Mouse (Mus musculus) common myeloid progenitor, adult 5-6 weeks (primary cell): ENCODE results near the gene Cda. TPM values are rescaled to one million over a fixed set of nuclear protein-coding genes. Genes with fewer than 3 reads are reported as not detected.

ENCODE experiments used
- ATAC-seq: replicated peaks from 2 replicates; pipeline ENCODE4 v1.8.0; 2016; ENCODE audit warnings: low read depth, mild to moderate bottlenecking, moderate TSS enrichment, inconsistent platforms; ENCODE audit not compliant: poor library complexity, severe bottlenecking
- total RNA-seq: library from RNA; stranded (forward); fragments of 200-1000, 187-1606 nt; gene quantifications from 2 replicates; pipeline ENCODE4 v1.2.3, GENCODE M21; 2017

Cda gene
- total RNA-seq, 1 experiment from 2014 or later, result not detected

DNA sequence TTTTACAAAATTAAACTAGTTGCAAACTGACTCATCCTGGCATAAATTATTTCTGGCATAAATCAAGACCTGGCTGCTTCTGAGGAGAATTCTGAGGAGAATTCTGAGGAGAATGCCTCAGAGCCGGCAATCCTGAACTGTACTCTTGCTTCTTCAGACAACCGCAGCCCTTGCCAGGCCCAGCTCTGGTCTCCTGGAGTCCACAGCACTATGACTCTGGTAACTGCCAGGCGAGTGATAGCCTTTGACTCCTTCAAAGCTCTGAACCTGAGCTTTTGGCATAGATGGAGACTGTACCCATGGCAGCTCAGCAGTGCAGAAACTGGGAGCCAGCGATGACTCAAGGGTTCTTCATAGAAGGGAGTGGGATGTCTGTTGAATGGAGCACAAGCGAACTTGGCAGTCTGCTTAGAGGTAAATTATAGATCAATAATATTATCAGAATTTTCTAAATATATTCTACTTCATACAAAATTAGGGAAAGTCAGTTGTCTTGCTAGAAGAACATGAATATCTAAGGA, 3.3 kb upstream of the Cda start:
- no peak for ATAC-seq

DNA sequence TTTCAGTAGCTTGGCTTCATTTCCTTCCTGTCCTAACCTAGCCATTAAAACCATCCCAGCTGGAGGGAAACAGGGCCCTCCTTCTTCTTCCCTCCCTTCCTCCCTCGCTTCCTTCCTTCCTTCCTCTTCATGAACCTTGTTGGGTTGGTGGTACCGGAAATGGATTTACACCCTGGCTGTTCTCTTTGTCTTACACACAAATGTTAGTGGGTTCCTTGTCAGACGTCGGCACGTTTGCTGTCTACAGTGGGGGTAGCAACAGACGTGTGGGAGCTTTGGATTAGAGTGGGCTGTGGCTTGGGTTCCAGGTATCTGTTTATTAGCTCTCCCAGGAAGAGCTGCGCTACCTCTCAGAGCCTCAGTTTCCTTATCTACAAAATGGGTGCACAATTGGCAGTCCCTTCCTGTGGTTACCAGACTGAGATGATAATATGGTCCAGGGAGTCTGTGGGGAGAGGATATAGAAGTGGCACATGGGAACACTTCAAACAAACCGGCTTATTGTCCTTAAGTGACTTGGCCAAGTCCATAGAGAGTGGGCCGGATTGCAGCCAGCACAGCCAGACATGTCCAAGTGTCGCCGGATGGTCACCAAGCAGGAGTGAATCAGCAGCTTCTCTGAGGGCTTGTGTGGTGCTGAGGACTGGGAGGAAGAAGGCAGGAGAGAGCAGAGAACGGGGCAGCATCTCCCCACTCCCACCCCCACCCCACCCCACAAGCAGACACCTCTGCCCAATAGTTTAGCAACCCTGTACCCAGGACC, 887 bp upstream of the Cda start:
- ATAC-seq, result peak; percentile 14; the same call in 1 of the 2 replicates

DNA sequence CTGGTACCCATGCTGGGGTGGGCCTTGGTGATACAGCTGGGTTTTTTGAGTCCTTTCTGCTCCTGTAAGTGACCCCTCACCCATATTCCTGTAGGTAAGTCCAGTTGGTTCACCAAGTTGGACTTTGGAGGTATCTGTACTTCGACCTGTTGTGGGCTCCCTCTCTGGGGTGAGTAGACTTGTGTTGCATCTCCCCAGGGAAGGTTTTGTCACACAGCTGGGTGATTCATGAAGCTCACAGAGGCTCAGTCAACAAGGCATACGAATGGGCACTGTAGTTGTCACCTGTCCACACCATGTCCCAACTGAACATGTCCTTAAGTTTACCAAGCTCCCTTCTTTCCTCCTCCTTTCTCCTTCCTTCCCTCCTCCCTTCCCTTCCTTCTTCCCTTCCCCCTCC, 1.2 kb downstream of the Cda start:
- no peak for ATAC-seq

- ATAC-seq, result no peak
These were observed 4.3 kb downstream of the Cda start for GRCm38 (mm10) chr4:138363511-138363910.

- ATAC-seq, result no peak
These were observed 4.9 kb downstream of the Cda start for GRCm38 (mm10) chr4:138362883-138363282.

DNA sequence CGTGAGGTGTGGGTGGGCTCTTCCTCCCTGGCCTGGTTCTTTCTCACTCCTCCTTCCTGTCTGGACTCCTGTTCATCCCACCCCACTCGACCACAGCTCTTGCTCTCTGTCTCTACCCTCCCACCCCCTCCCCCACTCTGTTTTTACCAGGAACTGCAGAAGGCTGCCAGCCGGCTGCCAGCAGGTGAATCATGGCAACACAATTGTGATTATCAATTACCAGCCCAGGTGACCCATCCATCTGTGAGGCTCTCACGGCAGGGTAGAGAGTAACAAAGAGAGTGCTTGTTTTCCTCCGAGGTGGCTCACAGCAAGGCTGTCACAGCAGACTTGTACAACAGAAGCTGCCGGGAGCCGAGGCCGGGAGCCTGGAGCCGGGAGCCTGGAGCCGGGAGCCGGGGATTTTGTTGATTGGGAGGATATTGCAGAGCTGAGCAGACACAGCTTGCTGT, 6.4 kb downstream of the Cda start:
- ATAC-seq, result no peak

- ATAC-seq, result no peak
These were observed 9.6 kb downstream of the Cda start for GRCm38 (mm10) chr4:138358176-138358575.

DNA sequence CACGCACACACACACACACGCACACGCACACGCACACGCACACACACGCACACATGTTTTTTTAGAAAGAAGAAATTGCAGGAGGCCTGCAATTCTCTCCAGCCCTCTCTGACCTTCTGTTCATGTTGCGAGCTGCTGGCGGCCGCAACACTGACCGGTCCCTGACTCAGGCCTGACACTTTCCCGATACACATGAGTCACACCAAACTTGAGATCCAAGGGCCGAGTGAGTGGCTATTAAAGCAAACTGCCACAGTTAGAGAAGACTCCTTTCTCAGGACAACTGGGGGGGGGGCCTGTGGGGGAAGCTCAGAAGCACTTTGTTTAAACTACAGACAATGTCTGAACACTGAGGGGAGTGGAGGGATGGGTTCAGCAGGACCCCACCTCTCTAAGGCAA, 11.2 kb downstream of the Cda start:
- no peak for ATAC-seq

DNA sequence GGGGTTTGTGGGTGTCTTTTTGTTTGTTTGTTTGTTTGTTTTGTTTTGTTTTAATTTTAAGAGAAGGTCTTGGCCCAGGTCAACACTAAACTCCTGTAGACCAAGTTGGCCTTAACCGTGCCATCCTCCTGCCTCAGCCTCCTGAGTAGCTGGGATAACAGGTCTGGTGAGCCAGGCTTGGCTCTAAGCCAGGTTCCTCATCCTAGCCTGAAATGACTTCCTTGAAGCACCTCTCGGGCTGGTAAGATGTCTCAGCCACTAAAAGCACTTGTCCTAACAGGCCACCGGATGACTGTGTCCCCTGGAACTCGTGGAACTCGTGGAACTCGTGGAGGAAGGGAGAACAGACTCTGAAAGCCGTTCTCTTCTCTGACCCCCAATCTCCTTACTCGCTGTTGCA, 11.7 kb downstream of the Cda start:
- no peak for ATAC-seq

DNA sequence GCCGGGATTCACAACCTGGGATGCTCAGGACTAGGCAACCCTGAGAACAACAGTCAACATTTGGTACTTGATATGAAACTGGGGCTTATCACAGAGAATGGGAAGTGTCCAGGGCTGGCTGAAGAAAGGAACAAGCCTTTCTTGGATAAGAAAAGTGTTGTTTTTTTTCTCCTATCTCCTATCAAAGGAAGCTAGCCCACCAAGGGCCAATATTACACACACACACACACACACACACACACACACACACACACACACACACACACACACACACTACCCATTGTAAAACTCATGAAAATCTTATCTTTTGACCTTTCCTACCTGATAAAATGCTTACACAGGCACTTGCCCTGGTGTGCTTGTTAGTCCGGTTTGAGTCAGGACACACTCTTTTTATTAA, 12.3 kb downstream of the Cda start:
- no peak for ATAC-seq

DNA sequence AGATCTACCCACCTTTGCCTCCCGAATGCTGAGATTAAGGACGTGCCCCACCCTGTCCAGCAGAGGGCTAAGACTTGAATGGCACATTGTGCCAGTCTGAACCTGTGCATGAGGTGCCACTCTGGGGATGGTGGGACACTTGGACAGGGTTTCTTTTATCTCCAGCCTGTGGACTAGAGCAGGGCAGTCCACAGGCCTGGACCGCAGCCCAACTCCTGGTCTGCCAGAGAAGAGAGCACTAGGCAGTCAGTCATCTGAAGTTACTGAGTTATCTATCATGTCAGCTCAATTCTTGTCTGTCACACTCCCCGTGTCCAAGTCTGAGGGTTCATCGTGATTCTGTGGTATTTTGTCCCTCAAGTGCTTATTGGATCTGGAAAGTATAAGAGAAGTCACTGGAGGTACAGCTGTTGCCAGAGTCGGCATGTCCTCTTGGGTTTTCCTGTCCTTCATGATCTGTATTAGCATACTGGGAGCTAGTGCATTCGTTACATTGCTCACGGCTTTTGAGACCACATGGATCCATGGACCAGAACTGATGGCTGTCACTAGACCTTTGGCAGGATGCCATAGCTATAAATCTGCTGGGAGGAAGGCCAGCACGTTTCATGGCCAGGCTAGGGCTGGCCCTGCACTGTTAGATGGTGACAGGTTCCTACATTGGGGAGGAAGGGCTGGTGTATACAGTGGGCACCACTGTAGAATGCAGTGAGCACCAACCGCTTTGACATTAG, 14.2 kb downstream of the Cda start:
- ATAC-seq, result no peak

DNA sequence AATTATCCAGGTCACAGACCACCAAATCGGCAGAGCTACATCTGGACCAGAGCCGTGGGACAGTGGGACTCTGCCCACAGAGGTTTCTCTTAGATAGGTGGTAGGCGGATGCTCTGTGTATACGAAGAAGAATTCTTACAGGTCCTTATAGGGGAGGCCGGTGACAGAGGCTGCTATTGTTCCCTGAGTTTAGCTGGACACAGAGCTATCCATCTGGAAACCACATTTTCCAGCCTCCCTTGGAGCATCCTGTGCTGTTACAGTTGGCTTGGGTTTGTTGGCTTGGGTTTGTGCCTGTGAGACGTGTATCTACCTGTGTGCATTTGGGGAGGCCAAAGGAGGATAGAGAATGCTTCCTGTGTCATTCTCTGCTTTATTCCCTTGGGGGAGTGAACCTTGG, 15.1 kb downstream of the Cda start:
- ATAC-seq, result no peak

DNA sequence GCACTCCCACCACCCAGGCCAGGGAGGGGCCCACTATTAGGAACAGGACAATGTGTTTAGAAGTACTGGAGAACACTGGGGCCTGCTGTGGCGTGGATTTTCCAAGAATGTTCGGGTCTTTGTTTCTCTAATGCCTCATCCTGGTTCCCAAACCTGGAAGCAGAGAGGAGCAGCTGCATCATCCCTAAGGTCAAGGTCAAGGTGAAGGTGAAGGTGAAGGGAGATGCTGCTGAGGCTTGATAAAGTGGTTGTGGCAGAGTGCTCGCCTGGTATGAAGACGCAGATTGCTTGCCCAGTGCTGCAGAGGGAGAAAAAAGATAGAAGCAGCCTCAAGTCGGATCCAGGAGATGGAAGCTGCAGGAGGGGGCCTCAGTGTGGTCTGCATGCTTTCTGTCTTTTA, 16.0 kb downstream of the Cda start:
- no peak for ATAC-seq

DNA sequence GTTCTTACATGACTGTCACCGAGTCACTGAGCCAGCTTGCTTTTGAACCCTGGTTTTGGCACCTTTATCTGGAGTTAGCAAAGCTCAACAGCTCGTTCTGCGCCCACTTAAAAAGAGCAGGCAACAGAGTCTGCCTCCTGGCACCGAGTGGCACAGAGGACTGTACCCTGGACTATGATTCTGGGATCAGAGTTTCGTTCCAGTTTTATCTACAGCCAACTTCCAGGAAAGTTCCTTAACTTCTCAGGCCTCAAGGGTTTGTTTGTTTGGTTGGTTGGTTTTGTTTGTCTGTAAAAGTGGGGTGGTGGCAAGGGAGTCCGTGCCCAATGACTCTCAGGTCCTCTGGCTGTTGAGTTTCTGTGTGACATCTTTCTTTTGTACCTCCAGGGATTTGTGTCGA, 19.1 kb downstream of the Cda start:
- no peak for ATAC-seq

- ATAC-seq, result no peak
These were observed 20.5 kb downstream of the Cda start for GRCm38 (mm10) chr4:138347280-138347679.

DNA sequence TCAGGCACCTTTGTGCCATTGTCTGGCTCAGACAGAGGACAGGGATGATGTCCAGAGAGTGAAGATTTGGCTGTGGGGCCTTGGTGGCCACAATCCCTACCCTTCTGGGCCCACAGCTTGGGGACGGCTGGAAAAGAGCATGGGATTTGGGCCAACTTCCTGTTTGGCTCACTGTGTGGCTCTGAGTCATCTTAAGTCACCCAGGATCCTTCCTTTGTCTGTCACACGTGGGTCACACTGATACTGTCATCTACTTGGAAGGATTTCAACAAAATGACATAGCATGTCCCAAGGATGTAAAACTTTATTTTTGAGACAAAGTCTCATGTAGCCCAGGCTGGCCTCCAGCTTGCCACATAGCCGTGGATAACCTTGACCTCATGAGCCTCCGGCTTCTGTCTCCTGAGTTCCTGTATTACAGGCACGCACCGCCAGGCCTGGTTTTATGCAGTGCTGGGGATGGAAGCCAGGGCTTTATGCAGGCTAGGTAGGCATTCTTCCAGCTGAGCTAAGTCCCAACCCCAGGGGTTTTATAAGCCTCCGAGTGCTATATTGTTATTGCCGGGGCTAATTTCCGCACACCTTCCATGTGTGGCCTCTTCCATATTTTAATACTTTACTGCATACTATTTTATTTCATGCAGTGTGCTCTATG, 22.8 kb downstream of the Cda start:
- 0 out of 2 replicates have a peak, but pooled peaks have one; percentile 18 for ATAC-seq

- ATAC-seq, result no peak
These were observed 24.4 kb downstream of the Cda start for GRCm38 (mm10) chr4:138343341-138343837.

GRCm38 (mm10) chr4:138342778-138343177, 25.0 kb downstream of the Cda start:
- ATAC-seq, result no peak

DNA sequence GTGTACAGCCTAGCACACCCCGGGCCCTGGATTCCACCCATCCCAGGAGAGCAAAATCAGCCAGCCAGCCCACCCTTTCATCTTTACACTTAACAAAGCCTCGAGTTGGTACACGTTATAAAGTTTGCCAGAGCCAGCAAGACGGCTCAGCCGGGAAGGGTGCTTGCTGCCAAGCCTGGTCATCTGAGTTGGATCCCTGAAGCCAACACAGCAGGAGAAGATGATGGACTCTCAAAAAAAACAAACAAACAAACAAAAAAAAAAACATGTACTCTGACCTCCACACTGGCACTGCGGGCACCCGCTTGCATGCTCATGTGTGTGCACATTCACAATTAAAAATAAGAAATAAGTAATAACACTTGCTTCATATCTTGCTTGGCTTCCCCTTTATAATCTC, 25.7 kb downstream of the Cda start:
- ATAC-seq, result no peak

DNA sequence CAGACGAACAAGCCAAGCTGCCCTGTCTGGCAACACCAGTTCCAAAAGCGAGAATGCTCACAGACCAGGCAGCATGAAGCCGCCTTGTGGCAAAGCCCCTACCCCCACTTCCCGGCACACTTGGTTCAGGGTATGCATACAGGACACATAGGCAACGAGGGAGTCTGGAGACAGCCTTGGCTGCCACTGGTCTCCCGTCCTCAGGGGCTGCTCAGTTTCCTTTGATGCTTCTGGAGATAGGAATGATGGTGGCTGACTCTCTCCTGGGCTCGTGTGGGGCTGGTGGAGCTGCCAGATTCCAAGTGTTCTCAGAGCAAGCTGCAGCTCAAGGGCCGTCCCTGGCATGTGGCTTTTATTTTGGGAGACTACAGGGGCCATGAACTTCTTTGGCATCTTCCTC, 26.4 kb downstream of the Cda start:
- no peak for ATAC-seq

GRCm38 (mm10) chr4:138339963-138340362, 27.8 kb downstream of the Cda start:
- peak; percentile 29; the same call in 1 of the 2 replicates for ATAC-seq
